Mouse (Mus musculus): ENCODE results near the gene Vmn2r5. TPM values are rescaled to one million over a fixed set of nuclear protein-coding genes. Genes with fewer than 3 reads are reported as not detected.

Gene Vmn2r5
- 0.01 TPM in 1 of 2 replicates, not detected in the other for polyA plus RNA-seq (2012)

DNA sequence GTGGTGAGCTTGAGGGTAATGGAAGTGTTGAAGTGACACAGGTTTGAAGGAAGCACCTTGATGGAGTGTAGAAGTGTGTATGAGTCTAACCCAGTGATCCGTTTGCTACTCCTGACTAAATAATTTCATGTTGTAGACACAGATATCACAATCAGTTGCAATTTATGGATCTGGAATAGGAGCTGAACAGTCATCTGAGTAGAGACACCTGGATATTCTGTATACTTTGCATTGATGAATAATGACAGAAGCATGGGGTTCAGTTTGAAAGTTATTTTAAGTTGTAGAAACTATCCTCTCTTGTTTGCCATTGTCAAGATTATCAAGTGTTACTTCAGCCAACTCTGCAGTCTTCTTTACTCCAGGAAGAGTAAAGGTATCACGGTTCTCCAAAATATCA, at the start of gene Vmn2r5:
Vmn2r5 (minus strand) TSS at position 101 of the 400 bp plus-strand sequence.

Other genes starting within 250 kb of the Vmn2r5 start
- 0.01 and 0.04 TPM in 2 replicates for gene Vmn2r3, start 220.1 kb downstream of the Vmn2r5 start, polyA plus RNA-seq (2012)
- gene Vmn2r4, start 94.5 kb downstream of the Vmn2r5 start, polyA plus RNA-seq (2012), result not detected in 2 replicates
- not detected in 2 replicates for gene Vmn2r6, start 56.0 kb upstream of the Vmn2r5 start, polyA plus RNA-seq (2012)

Measured in megakaryocyte-erythroid progenitor cell, adult 5 weeks (primary cell).